Mouse (Mus musculus) megakaryocyte, embryonic 14.5 days (primary cell): ENCODE measurements around the gene Tmem175.

Source experiments
- FLI1 ChIP-seq: IDR thresholded peaks from 2 replicates; pipeline ENCODE4 v1.6.1; 2012; ENCODE audit warnings: low read length, inconsistent platforms, mixed read lengths
- GATA1 ChIP-seq: IDR thresholded peaks from 3 replicates; pipeline ENCODE4 v1.6.1; 2012; ENCODE audit warnings: mixed read lengths, low read length, inconsistent platforms, borderline replicate concordance

DNA sequence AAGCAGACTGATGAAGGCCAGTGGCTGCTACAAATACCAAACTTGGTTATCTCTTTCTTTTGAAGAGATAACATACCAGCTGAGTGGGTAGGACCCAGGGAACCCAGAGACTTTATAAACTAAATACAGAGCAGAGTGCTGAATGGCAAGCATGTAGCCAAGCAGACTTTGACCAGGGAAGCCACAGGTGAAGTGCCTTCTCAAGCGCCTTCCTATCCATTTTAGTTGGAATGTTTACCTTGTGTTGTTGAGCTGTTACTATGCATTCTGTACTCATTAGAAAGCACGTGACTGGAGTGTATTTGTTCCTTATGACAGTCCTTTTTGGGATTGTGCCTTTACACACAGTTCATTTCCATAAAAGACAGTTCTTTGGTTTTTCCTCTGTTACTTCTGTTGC, 14.1 kb downstream of the Tmem175 start:
- no peak for TF ChIP-seq GATA1
- TF ChIP-seq FLI1, result no peak
